Mouse (Mus musculus) intestine, embryonic 14.5 days (tissue): ENCODE data around the gene Ric1. TPM values are rescaled to one million over a fixed set of nuclear protein-coding genes. Genes with fewer than 3 reads are reported as not detected.

Experiments
- ATAC-seq: fragments of 200-750 bp; cut with Nextera tagmentation; replicated peaks from 2 replicates; pipeline ENCODE4 v1.8.0; 2017; ENCODE audit warnings: low read depth, moderate number of reproducible peaks, moderate TSS enrichment, moderate library complexity; ENCODE audit not compliant: low FRiP score, low TSS enrichment
- DNase-seq: peaks from one replicate; pipeline ENCODE4 v3.0.0-alpha.2; 2018; ENCODE audit warnings: low spot score
- H3K27ac ChIP-seq: fragments of 300-500 bp; sonication (generic); 2 replicates; pipeline ENCODE4 v1.5.1; 2014; ENCODE audit warnings: low read depth, mild to moderate bottlenecking, control low read depth
- H3K27me3 ChIP-seq: fragments of 300-500 bp; sonication (generic); replicated peaks from 2 replicates; pipeline ENCODE4 v1.6.1; 2014; ENCODE audit warnings: low read length, control low read depth; ENCODE audit not compliant: control insufficient read depth, insufficient read depth
- H3K36me3 ChIP-seq: fragments of 300-500 bp; sonication (generic); 2 replicates; pipeline ENCODE4 v1.6.1; 2014; ENCODE audit warnings: low read length, control low read depth; ENCODE audit not compliant: control insufficient read depth, insufficient read depth
- H3K4me1 ChIP-seq: fragments of 300-500 bp; sonication (generic); replicated peaks from 2 replicates; pipeline ENCODE4 v1.6.1; 2014; ENCODE audit warnings: low read length, control low read depth, mixed read lengths; ENCODE audit not compliant: control insufficient read depth, insufficient read depth
- H3K4me2 ChIP-seq: fragments of 300-500 bp; sonication (generic); 2 replicates; pipeline ENCODE4 v1.6.1; 2014; ENCODE audit warnings: low read length
- H3K4me3 ChIP-seq: fragments of 300-500 bp; sonication (generic); 2 replicates; pipeline ENCODE4 v1.5.1; 2014; ENCODE audit warnings: low read depth, low read length, control low read depth, mixed read lengths
- H3K9ac ChIP-seq: fragments of 300-500 bp; sonication (generic); 2 replicates; pipeline ENCODE4 v1.6.1; 2014; ENCODE audit warnings: mild to moderate bottlenecking, low read length
- H3K9me3 ChIP-seq: fragments of 300-500 bp; sonication (generic); 2 replicates; pipeline ENCODE4 v1.6.1; 2016; ENCODE audit warnings: low read length, control low read depth; ENCODE audit not compliant: control insufficient read depth
- WGBS: fragments of 180-500 bp; shearing (Covaris S2); extraction: QIAGEN DNeasy Blood & Tissue Kit; methylation state at CpG from one replicate; pipeline ENCODE4 v1.1.7; 2014; 5-methylcytosine and 5-hydroxymethylcytosine counted together
- polyA plus RNA-seq: library from polyadenylated mRNA; unstranded; fragments of >200 nt; fragmentation: Nextera tagmentation; extraction: Ambion mirVana; gene quantifications from 2 replicates; pipeline ENCODE4 v1.2.1, GENCODE M21; 2014

Ric1 gene
- polyA plus RNA-seq, 1 experiment from 2014 or later, result 15.8 TPM

DNA sequence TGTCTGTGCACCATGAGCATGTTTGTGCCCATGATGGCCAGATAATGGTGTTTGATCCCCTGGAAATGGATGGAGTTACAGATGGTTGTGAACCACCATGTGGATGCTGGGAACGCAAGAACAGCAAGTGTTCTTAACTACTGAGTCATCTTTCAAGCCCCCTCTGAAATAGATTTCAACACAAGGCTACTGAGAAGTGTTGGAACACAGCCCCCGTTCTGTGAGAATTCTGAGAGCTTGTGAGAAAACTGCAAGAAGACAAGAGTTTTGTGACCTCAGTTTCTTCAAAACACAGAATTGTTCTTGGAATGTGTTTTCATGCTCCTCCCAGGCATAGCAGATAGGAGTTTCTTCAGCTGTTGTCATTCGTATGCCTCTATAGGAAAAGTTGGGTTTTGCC, 6.7 kb upstream of the Ric1 start:
- H3K4me1 ChIP-seq, result no peaks in the 10 kb centered on the region
- H3K9me3 ChIP-seq, result 0 out of 2 replicates have a peak, but pooled peaks cover 5% of the 10 kb centered on the region
- H3K4me2 ChIP-seq, result no peak overlapping the region
- WGBS, result 96% methylated on average over 3 of the region's 3 CpGs
- no peak overlapping the region for H3K27ac ChIP-seq
- ATAC-seq (no peak), DNase-seq (no peak)
- H3K9ac ChIP-seq, result no peak overlapping the region
- H3K36me3 ChIP-seq, result 0 out of 2 replicates have a peak, but pooled peaks cover 6% of the 10 kb centered on the region
- H3K27me3 ChIP-seq, result no peaks in the 10 kb centered on the region
- no peak overlapping the region for H3K4me3 ChIP-seq

DNA sequence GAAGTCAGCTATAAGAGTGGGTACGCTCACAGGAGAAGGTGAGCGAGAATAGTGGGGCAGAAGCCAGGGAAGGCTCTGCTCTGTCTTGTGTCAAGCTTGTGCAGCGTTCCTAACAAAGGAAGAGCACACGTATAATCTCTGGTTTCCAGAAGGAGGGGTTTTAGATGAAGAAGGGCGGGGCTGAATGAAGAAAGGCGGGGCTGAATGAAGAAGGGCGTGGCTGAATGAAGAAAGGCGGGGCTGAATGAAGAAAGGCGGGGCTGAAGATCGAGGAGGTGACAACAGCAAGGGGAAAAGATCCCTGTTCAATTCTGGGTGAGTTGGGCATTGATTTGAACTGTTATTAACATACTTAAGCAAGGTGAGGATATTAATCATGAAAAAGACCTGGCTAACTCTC, 6.1 kb upstream of the Ric1 start:
- no peak for DNase-seq

GRCm38 (mm10) chr19:29518409-29518808, 3.7 kb upstream of the Ric1 start:
- Histone ChIP-seq H3K4me1 (0 out of 2 replicates have a peak, but pooled peaks cover 2% of the 10 kb centered on the region), H3K27me3 (no peaks in the 10 kb centered on the region), H3K9ac (no peak overlapping the region), H3K4me3 (no peak overlapping the region), H3K4me2 (no peak overlapping the region), H3K36me3 (0 out of 2 replicates have a peak, but pooled peaks cover 6% of the 10 kb centered on the region), H3K27ac (no peak overlapping the region), H3K9me3 (0 out of 2 replicates have a peak, but pooled peaks cover 5% of the 10 kb centered on the region)
- no peak for DNase-seq
- WGBS, result 80% methylated on average over 7 of the region's 7 CpGs
- no peak for ATAC-seq

More for the DNA sequence above, 6.1 kb upstream of the Ric1 start:
- H3K36me3 ChIP-seq, result 0 out of 2 replicates have a peak, but pooled peaks cover 6% of the 10 kb centered on the region
- H3K4me3 ChIP-seq, result no peak overlapping the region
- H3K4me2 ChIP-seq, result no peak overlapping the region
- no peak overlapping the region for H3K27ac ChIP-seq
- 0 out of 2 replicates have a peak, but pooled peaks cover under 1% of the 10 kb centered on the region for H3K4me1 ChIP-seq
- 76% methylated on average over 10 of the region's 10 CpGs for WGBS
- no peak for ATAC-seq
- 0 out of 2 replicates have a peak, but pooled peaks cover 5% of the 10 kb centered on the region for H3K9me3 ChIP-seq
- H3K27me3 ChIP-seq, result no peaks in the 10 kb centered on the region
- H3K9ac ChIP-seq, result no peak overlapping the region

GRCm38 (mm10) chr19:29518922-29519321, 3.2 kb upstream of the Ric1 start:
- Histone ChIP-seq H3K27me3 (no peaks in the 10 kb centered on the region), H3K4me1 (peaks cover 6% of the 10 kb centered on the region), H3K9me3 (0 out of 2 replicates have a peak, but pooled peaks cover 4% of the 10 kb centered on the region), H3K36me3 (0 out of 2 replicates have a peak, but pooled peaks cover 6% of the 10 kb centered on the region), H3K4me3 (no peak overlapping the region), H3K9ac (no peak overlapping the region), H3K27ac (no peak overlapping the region), H3K4me2 (no peak overlapping the region)
- WGBS, result 80% methylated on average over 4 of the region's 4 CpGs
- ATAC-seq (no peak), DNase-seq (no peak)

- H3K27ac ChIP-seq, result no peak overlapping the region
- peak overlapping the region; percentile 93 for H3K9ac ChIP-seq
- ATAC-seq, result no peak
These were observed 1.0 kb upstream of the Ric1 start for GRCm38 (mm10) chr19:29520996-29521560.

DNA sequence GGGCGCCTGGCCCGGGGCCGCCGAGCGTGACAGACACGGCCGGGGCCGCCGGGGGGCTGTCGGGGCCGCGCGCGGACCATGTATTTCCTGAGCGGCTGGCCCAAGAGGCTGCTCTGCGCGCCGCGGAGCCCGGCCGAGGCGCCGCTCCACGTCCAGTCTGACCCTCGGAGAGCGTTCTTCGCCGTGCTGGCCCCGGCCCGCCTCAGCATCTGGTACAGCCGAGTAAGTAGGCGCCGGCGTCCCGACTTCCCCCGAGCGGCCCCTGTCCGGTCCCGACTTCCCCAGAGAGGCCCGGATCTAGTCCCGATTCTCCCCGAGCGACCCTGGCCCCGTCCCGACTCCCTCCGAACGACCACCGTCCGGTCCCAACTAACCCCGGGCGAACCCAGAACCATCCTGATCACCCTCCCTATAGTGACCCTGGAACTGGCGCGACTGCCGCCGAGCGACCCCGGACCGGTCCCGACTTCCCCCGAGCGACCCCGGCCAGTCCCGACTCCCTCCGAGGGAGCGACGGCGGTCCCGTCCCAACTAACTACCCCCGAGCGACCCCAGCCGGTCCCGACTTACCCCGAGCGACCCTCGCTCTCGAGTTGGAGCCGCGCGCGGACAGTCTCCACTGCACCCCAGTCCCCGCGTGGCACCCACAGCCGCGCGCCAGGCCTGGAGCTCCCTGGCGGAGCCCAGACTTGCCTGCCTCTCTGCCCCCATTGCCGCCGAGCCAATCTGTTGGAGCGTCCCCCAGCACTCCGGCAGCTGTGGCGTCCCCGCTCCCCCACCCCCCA, 555 bp downstream of the Ric1 start:
- H3K9ac ChIP-seq, result peak overlapping the region; percentile 93
- H3K9me3 ChIP-seq, result no peaks in the 10 kb centered on the region
- peak; percentile 91 for DNase-seq
- H3K27me3 ChIP-seq, result no peaks in the 10 kb centered on the region
- peaks cover 9% of the 10 kb centered on the region for H3K4me1 ChIP-seq
- peak overlapping the region; percentile 83 for H3K4me2 ChIP-seq
- ATAC-seq, result peak; percentile 74
- 0 out of 2 replicates have a peak, but pooled peaks cover 6% of the 10 kb centered on the region for H3K36me3 ChIP-seq
- peak overlapping the region; percentile 89 for H3K27ac ChIP-seq
- H3K4me3 ChIP-seq, result peak overlapping the region; percentile 87
- under 1% methylated on average over 90 of the region's 92 CpGs for WGBS

More at GRCm38 (mm10) chr19:29520996-29521560, 1.0 kb upstream of the Ric1 start:
- H3K36me3 ChIP-seq, result 0 out of 2 replicates have a peak, but pooled peaks cover 6% of the 10 kb centered on the region
- H3K9me3 ChIP-seq, result no peaks in the 10 kb centered on the region
- WGBS, result 35% methylated on average over 10 of the region's 10 CpGs
- peak overlapping the region; percentile 49 for H3K4me2 ChIP-seq
- peak overlapping the region; percentile 87 for H3K4me3 ChIP-seq
- no peak for DNase-seq
- no peaks in the 10 kb centered on the region for H3K27me3 ChIP-seq
- peaks cover 9% of the 10 kb centered on the region for H3K4me1 ChIP-seq

DNA sequence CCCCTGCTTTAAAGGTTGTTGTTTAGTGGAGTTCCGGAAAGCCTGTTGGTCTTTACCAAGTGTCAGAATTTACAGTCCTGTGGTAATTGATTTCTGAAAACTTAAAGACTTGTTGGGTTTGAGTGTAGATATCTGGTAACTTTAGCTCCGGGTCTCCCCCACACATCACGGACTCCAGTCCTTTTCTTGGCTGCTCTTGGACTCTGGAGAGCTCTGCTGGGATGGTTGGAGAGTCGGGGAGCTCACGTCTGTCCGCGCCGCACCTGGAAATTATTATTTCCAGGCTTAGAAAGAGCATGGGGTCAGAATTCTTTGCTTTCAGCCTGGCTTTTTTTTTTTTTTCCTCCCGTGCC, 1.1 kb downstream of the Ric1 start:
- H3K27ac ChIP-seq, result peak overlapping the region; percentile 89; the same call in 1 of the 2 replicates
- 0 out of 2 replicates have a peak, but pooled peaks cover 6% of the 10 kb centered on the region for H3K36me3 ChIP-seq
- ATAC-seq (no peak), DNase-seq (peak; percentile 61)
- peak overlapping the region; percentile 83 for H3K4me2 ChIP-seq
- H3K9ac ChIP-seq, result peak overlapping the region; percentile 93
- H3K4me1 ChIP-seq, result peaks cover 9% of the 10 kb centered on the region
- WGBS, result 0% methylated on average over 9 of the region's 9 CpGs
- no peaks in the 10 kb centered on the region for H3K9me3 ChIP-seq
- H3K27me3 ChIP-seq, result no peaks in the 10 kb centered on the region
- peak overlapping the region; percentile 87 for H3K4me3 ChIP-seq

DNA sequence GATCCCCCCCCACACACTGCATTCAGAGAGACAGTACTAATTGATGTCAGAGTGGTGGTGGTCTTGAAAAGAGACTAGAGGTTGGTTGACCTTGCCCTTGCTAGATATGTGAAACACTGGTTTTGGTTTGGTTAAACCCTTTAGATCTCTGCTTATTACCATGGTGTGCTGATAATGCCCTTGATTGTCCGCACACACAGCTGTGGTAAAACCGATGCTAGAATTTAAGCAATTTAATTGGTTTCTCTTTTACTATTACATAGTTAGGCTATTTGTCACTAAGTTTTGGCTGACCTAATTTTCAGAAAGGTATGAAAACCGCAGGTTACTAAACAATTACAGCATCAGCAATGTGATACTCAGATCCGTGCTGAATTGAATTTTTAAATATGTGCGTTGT, 1.6 kb downstream of the Ric1 start:
- H3K27me3 ChIP-seq, result no peaks in the 10 kb centered on the region
- ATAC-seq (no peak), DNase-seq (no peak)
- 0 out of 2 replicates have a peak, but pooled peaks cover 4% of the 10 kb centered on the region for H3K36me3 ChIP-seq
- H3K9ac ChIP-seq, result peak overlapping the region; percentile 93
- 41% methylated on average over 5 of the region's 5 CpGs for WGBS
- H3K9me3 ChIP-seq, result no peaks in the 10 kb centered on the region
- no peak overlapping the region for H3K27ac ChIP-seq
- H3K4me2 ChIP-seq, result peak overlapping the region; percentile 83
- peak overlapping the region; percentile 87 for H3K4me3 ChIP-seq
- H3K4me1 ChIP-seq, result peaks cover 9% of the 10 kb centered on the region
